Mouse (Mus musculus): ENCODE measurements around the gene Fsd1. TPM values are rescaled to one million over a fixed set of nuclear protein-coding genes. Genes with fewer than 3 reads are reported as not detected.
A peak's percentile ranks its signal among the peaks of the same experiment; 100 is the strongest.

Fsd1 gene
- polyA plus RNA-seq, 1 experiment from 2014 or later = 0.36 TPM

DNA sequence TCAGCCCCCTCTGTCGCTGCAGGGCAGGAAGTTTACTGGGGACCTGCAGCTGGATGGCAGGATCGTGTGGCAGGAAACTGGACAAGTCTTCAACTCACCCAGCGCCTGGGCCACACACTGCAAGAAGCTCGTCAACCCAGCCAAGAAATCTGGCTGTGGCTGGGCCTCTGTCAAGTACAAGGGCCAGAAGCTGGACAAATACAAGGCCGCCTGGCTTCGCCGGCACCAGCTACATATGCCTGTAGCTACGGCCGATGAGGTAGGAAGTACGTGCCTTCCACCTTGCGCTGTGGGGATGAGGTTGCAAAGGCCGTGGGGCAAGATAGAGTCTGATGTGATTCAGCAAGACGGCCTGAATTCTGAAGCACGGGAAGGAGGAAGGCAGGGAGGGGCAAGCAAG is 23.9 kb downstream of the Fsd1 start:
- ATAC-seq = no peak
- DNase-seq (ENCODE audit: low spot score) = no peak
- Histone ChIP-seq H3K4me1 (ENCODE audit: insufficient read depth, low read depth, low read length) (peaks cover 18% of the 10 kb centered on the region; the same call in 1 of the 2 replicates), H3K9ac (replicated peaks; ENCODE audit: low read depth) (no peak overlapping the region), H3K4me2 (replicated peaks; ENCODE audit: low read depth, low read length) (peak overlapping the region; percentile 99; the same call in 1 of the 2 replicates), H3K9me3 (ENCODE audit: low read length) (no peaks in the 10 kb centered on the region), H3K27ac (ENCODE audit: low read length) (no peak overlapping the region), H3K4me3 (ENCODE audit: low read depth, low read length) (no peak overlapping the region), H3K27me3 (replicated peaks; ENCODE audit: insufficient read depth, low read length) (no peaks in the 10 kb centered on the region), H3K36me3 (ENCODE audit: insufficient read depth, low read length) (0 out of 2 replicates have a peak, but pooled peaks cover 4% of the 10 kb centered on the region)
- whole genome bisulfite sequencing = 47% methylated on average over 14 of the region's 14 CpGs
- TF ChIP-seq CTCF (IDR thresholded peaks at IDR 0.05) (no peak), EP300 (IDR thresholded peaks at IDR 0.05) (no peak)

DNA sequence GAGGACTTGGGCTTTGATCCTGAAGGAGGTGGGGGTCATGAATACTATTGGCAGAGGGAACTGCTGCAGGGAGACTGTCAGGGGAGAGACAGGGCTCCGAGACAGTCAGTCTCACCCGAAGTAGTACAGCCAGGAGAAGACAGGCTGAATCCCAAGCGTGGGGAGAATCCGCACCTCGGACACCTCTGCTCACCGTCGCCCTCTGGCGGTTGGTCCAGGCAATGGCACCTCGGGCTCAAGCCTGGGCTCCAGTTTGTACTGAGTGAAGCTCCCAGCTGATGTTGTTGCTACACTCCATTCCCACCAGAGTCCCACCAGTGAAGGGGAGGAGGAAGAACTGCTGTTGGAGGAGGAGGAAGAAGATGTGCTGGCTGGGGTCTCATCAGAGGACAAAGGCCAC is 24.4 kb downstream of the Fsd1 start:
- no peak for ATAC-seq
- Histone ChIP-seq H3K27me3 (replicated peaks; ENCODE audit: insufficient read depth, low read length) (no peaks in the 10 kb centered on the region), H3K4me1 (ENCODE audit: insufficient read depth, low read depth, low read length) (peaks cover 18% of the 10 kb centered on the region; the same call in 1 of the 2 replicates), H3K9ac (replicated peaks; ENCODE audit: low read depth) (no peak overlapping the region), H3K4me3 (ENCODE audit: low read depth, low read length) (no peak overlapping the region), H3K36me3 (ENCODE audit: insufficient read depth, low read length) (peaks cover 8% of the 10 kb centered on the region), H3K9me3 (ENCODE audit: low read length) (no peaks in the 10 kb centered on the region), H3K4me2 (replicated peaks; ENCODE audit: low read depth, low read length) (peak overlapping the region; percentile 99; the same call in 1 of the 2 replicates), H3K27ac (ENCODE audit: low read length) (no peak overlapping the region)
- peak; percentile 57 for DNase-seq (ENCODE audit: low spot score)
- WGBS = 12% methylated on average over 9 of the region's 9 CpGs
- TF ChIP-seq CTCF (IDR thresholded peaks at IDR 0.05) (peak; percentile 97), EP300 (IDR thresholded peaks at IDR 0.05) (no peak)

DNA sequence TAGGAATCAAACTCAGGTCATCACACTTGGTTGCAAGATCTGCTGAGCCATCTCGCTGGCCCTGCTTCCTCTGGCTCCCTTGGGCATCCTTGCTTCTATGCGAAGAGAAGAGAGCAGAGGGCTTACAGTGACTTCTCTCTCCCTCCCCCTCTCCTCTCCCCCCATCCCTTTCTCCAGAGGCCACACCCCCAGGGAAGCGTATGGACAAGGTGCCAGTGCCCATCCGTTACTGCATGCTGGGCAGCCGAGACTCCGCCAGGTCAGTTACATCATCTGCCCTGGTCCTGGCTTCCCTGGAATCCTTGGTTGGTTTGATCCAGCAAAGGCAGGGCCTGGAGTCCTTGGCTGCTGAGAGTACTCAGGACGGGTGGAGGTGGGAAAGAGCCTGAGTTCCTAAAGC is 25.1 kb downstream of the Fsd1 start:
- DNase-seq (ENCODE audit: low spot score) (no peak), ATAC-seq (no peak)
- no peak overlapping the region for H3K27ac ChIP-seq (ENCODE audit: low read length)
- no peak overlapping the region for H3K4me2 ChIP-seq (replicated peaks; ENCODE audit: low read depth, low read length)
- no peaks in the 10 kb centered on the region for H3K27me3 ChIP-seq (replicated peaks; ENCODE audit: insufficient read depth, low read length)
- no peak overlapping the region for H3K4me3 ChIP-seq (ENCODE audit: low read depth, low read length)
- H3K9me3 ChIP-seq (ENCODE audit: low read length) = no peaks in the 10 kb centered on the region
- TF ChIP-seq CTCF (IDR thresholded peaks at IDR 0.05) (no peak), EP300 (IDR thresholded peaks at IDR 0.05) (no peak)
- peaks cover 14% of the 10 kb centered on the region; the same call in 1 of the 2 replicates for H3K4me1 ChIP-seq (ENCODE audit: insufficient read depth, low read depth, low read length)
- peaks cover 14% of the 10 kb centered on the region for H3K36me3 ChIP-seq (ENCODE audit: insufficient read depth, low read length)
- no peak overlapping the region for H3K9ac ChIP-seq (replicated peaks; ENCODE audit: low read depth)
- 85% methylated on average over 7 of the region's 7 CpGs for WGBS

DNA sequence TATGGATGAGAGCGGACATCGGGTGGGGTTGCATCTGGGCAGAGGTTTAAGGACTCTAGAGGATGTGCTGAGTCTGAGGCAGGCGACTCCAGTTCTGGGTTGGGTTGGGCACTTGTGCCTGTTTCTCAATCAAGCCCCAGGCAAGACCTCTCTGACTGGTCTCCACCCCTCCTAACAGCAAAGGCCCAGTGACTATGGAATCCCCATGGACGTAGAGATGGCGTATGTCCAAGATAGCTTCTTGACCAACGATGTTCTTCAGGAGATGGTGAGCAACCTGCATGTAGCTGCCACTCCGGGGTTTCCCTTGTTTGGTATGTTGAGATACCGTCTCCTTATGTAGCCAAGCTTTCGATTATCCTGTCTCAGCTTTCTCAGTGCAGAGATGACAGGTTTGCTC is 29.0 kb downstream of the Fsd1 start:
- no peak overlapping the region for H3K4me2 ChIP-seq (replicated peaks; ENCODE audit: low read depth, low read length)
- no peaks in the 10 kb centered on the region for H3K9me3 ChIP-seq (ENCODE audit: low read length)
- ATAC-seq = no peak
- no peak overlapping the region for H3K27ac ChIP-seq (ENCODE audit: low read length)
- H3K9ac ChIP-seq (replicated peaks; ENCODE audit: low read depth) = no peak overlapping the region
- peaks cover 45% of the 10 kb centered on the region for H3K36me3 ChIP-seq (ENCODE audit: insufficient read depth, low read length)
- no peak overlapping the region for H3K4me3 ChIP-seq (ENCODE audit: low read depth, low read length)
- WGBS = 90% methylated on average over 9 of the region's 9 CpGs
- no peak for TF ChIP-seq CTCF (IDR thresholded peaks at IDR 0.05)
- no peak for DNase-seq (ENCODE audit: low spot score)
- H3K4me1 ChIP-seq (ENCODE audit: insufficient read depth, low read depth, low read length) = peaks cover 4% of the 10 kb centered on the region; the same call in 1 of the 2 replicates
- no peaks in the 10 kb centered on the region for H3K27me3 ChIP-seq (replicated peaks; ENCODE audit: insufficient read depth, low read length)

DNA sequence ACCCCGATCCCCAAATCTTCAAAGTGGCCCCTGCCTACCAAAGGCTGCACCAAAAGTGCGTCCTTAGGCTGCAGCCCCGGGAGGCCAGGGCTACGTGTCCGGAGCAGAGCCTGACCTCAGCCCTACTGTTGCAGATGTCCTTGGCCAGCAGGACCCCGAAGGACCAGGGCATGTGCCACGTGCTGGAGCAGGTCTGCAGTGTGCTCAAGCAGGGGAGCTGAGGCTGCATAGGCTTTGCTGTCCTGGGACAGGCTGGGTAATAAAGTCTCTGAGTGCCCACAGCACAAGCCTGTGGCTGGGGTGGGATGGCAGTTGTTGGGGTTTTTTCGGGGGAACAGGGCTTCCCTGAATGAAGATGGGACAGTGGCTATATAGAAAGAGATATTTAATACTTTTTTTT is 30.1 kb downstream of the Fsd1 start:
- TF ChIP-seq EP300 (IDR thresholded peaks at IDR 0.05) = no peak
- TF ChIP-seq CTCF (IDR thresholded peaks at IDR 0.05) = no peak
- no peak overlapping the region for H3K4me3 ChIP-seq (ENCODE audit: low read depth, low read length)
- no peak overlapping the region for H3K27ac ChIP-seq (ENCODE audit: low read length)
- WGBS = 85% methylated on average over 8 of the region's 8 CpGs
- H3K27me3 ChIP-seq (replicated peaks; ENCODE audit: insufficient read depth, low read length) = no peaks in the 10 kb centered on the region
- no peaks in the 10 kb centered on the region for H3K4me1 ChIP-seq (ENCODE audit: insufficient read depth, low read depth, low read length)
- no peak overlapping the region for H3K9ac ChIP-seq (replicated peaks; ENCODE audit: low read depth)
- no peaks in the 10 kb centered on the region for H3K9me3 ChIP-seq (ENCODE audit: low read length)
- no peak overlapping the region for H3K4me2 ChIP-seq (replicated peaks; ENCODE audit: low read depth, low read length)
- ATAC-seq (no peak), DNase-seq (ENCODE audit: low spot score) (no peak)
- H3K36me3 ChIP-seq (ENCODE audit: insufficient read depth, low read length) = peaks cover 45% of the 10 kb centered on the region

DNA sequence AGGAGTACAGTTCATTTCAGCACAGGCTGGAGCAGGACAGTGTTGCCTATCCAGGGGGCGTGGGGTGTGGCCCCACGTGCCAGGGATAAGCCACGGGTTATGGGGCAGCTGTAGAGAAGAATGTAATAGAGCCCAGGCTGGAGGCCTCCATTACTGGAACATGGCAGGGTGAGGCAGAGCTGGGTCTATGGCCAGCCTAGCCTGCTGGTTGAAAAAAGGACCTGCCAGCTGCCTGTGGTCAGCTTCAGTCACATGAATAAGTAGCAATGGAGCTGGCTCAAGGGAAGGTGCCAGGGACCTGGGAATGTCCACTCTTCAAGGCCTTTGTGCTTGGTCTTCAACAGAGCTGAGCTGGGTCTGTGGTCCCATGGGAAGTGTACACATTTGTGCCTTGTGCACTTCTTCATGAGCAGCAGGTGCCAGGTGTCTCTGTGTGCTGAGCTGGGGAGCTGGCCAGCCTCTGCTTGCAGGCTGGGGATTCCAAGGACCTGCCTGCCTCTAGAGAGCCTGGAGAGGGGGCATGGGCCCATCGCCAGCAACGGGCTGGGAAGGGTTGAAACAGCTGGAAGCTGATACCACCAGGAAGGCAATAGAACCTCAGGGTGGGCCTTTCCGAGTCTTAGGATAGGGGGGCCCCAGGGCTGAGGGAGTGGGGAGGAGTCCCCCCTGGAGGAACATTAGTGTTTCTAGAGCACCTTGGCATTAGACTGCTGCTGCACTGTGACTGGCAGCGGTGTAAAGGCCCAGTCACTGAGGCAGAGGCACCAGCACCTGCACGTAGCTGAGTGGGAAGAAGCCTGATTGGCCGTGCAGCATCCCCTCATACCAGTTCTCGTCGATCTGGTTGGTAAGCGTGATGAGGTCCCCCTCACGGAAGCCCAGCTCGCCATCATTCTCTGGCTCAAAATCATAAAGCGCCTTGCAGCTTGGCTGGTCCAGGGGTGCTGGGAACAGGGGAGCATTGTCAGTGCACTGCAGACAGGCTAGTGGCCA is 30.8 kb downstream of the Fsd1 start:
- no peak for TF ChIP-seq CTCF (IDR thresholded peaks at IDR 0.05)
- TF ChIP-seq EP300 (IDR thresholded peaks at IDR 0.05) = no peak
- H3K36me3 ChIP-seq (ENCODE audit: insufficient read depth, low read length) = peaks cover 45% of the 10 kb centered on the region
- no peaks in the 10 kb centered on the region for H3K4me1 ChIP-seq (ENCODE audit: insufficient read depth, low read depth, low read length)
- DNase-seq (ENCODE audit: low spot score) (no peak), ATAC-seq (no peak)
- no peaks in the 10 kb centered on the region for H3K9me3 ChIP-seq (ENCODE audit: low read length)
- 82% methylated on average over 15 of the region's 15 CpGs for WGBS
- H3K4me3 ChIP-seq (ENCODE audit: low read depth, low read length) = no peak overlapping the region
- no peak overlapping the region for H3K9ac ChIP-seq (replicated peaks; ENCODE audit: low read depth)
- H3K27me3 ChIP-seq (replicated peaks; ENCODE audit: insufficient read depth, low read length) = no peaks in the 10 kb centered on the region
- no peak overlapping the region for H3K4me2 ChIP-seq (replicated peaks; ENCODE audit: low read depth, low read length)
- H3K27ac ChIP-seq (ENCODE audit: low read length) = no peak overlapping the region

Data from lung, postnatal 0 days (tissue).